Mouse (Mus musculus): ENCODE measurements around the gene Rexo1.

- TF ChIP-seq CTCF (IDR thresholded peaks at IDR 0.05; ENCODE audit: borderline replicate concordance, extremely low read depth, insufficient read depth, insufficient read length) (no peak), POLR2A (IDR thresholded peaks at IDR 0.05; ENCODE audit: borderline replicate concordance, extremely low read depth, insufficient read depth, insufficient read length, poor library complexity, severe bottlenecking) (no peak)
Observed at GRCm38 (mm10) chr10:80570871-80571836, 9.8 kb upstream of the Rexo1 start.

All from brain, embryonic 14.5 days (tissue).